Mouse (Mus musculus) G1E (cell line): ENCODE results near the gene Pld4. TPM values are rescaled to one million over a fixed set of nuclear protein-coding genes. Genes with fewer than 3 reads are reported as not detected.

Experiments
- ATAC-seq: 2 replicates; pipeline ENCODE4 v1.8.0; 2016; ENCODE audit warnings: mild to moderate bottlenecking; ENCODE audit not compliant: insufficient number of reproducible peaks, poor library complexity, low FRiP score, severe bottlenecking; ENCODE audit errors: extremely low read depth
- DNase-seq: peaks from one replicate; pipeline ENCODE4 v3.0.0; 2012; ENCODE audit warnings: low spot score
- H3K27me3 ChIP-seq: 2 replicates; pipeline ENCODE4 v1.6.1; 2012; ENCODE audit warnings: mild to moderate bottlenecking, low read length, inconsistent platforms; ENCODE audit not compliant: insufficient read depth
- H3K36me3 ChIP-seq: replicated peaks from 2 replicates; pipeline ENCODE3; 2012; ENCODE audit warnings: mild to moderate bottlenecking, inconsistent platforms
- H3K4me1 ChIP-seq: 2 replicates; pipeline ENCODE4 v1.6.1; 2012; ENCODE audit warnings: low read depth, low read length, inconsistent platforms, mixed read lengths; ENCODE audit not compliant: insufficient read depth
- H3K4me3 ChIP-seq: 2 replicates; pipeline ENCODE4 v1.5.1; 2012; ENCODE audit warnings: low read depth, mild to moderate bottlenecking, inconsistent platforms, low read length, moderate library complexity, mixed read lengths
- H3K9me3 ChIP-seq: replicated peaks from 2 replicates; pipeline ENCODE4 v1.6.1; 2012; ENCODE audit warnings: inconsistent platforms
- CTCF ChIP-seq: IDR thresholded peaks from 2 replicates; pipeline ENCODE4 v1.5.1; 2012; ENCODE audit warnings: low read depth, low read length, inconsistent platforms, mixed read lengths
- GATA1 ChIP-seq: IDR thresholded peaks from 2 replicates; pipeline ENCODE4 v1.6.1; 2012; ENCODE audit warnings: borderline replicate concordance, low read length, inconsistent platforms, mixed read lengths
- GATA2 ChIP-seq: IDR thresholded peaks from 2 replicates; pipeline ENCODE4 v1.6.1; 2012; ENCODE audit warnings: low read depth, low read length, inconsistent platforms, borderline replicate concordance
- POLR2AphosphoS5 ChIP-seq: IDR thresholded peaks from 2 replicates; pipeline ENCODE4 v1.6.1; 2012; ENCODE audit warnings: low read depth, low read length, inconsistent platforms; ENCODE audit not compliant: insufficient replicate concordance
- TAL1 ChIP-seq: conservative IDR thresholded peaks from 2 replicates; pipeline ENCODE4 v1.6.1; 2012; ENCODE audit warnings: low read depth, low read length, inconsistent platforms, mixed read lengths
- polyA plus RNA-seq: library from polyadenylated mRNA; stranded (reverse); fragments of >175 nt; gene quantifications from 2 replicates; pipeline ENCODE4 v1.2.3, GENCODE M21; 2012
- total RNA-seq, 2 experiments: library from RNA; stranded (forward) in 1 of 2; stranded (reverse) in 1 of 2; fragments of 200-1000 nt in 1 of 2; fragments of >200 nt in 1 of 2; fragmentation: Nextera tagmentation in 1 of 2; gene quantifications; 2 replicates each; pipeline ENCODE4 v1.2.3; 2014 to 2017

The Pld4 gene
- total and polyA plus RNA-seq, 3 experiments: 0.89 to 1.0 TPM; not detected in 1

- H3K4me3 ChIP-seq: no peak overlapping the region
- H3K4me1 ChIP-seq: no peaks in the 10 kb centered on the region
- no peak for ATAC-seq
- no peaks in the 10 kb centered on the region for H3K36me3 ChIP-seq
- H3K27me3 ChIP-seq: peaks cover 21% of the 10 kb centered on the region
- TF ChIP-seq POLR2AphosphoS5 (no peak), GATA2 (no peak), GATA1 (no peak), TAL1 (no peak), CTCF (no peak)
- no peak for DNase-seq
- no peaks in the 10 kb centered on the region for H3K9me3 ChIP-seq
Measured at GRCm38 (mm10) chr12:112737081-112737480, 23.4 kb upstream of the Pld4 start.

DNA sequence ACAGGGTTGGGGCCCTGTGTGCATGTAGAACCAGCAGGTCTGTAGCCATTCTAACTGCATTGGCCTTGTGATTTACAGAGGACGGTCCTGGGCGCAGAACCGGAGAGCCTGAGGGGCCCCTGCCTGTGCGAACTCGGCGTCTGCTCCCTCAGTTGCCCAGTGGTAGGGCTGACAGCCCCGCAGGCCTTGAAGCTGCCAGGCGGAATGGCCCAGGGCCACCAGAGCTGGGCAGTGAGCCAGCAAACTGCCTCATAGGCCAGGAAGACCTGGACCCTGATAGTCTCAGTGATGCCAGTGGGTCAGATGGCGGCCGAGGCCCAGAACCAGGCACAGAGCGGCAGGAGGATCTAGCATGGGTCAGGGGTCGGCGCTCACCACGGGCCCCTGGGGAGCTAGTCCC is 22.7 kb upstream of the Pld4 start:
- H3K4me3 ChIP-seq: no peak overlapping the region
- TF ChIP-seq TAL1: no peak
- no peak for TF ChIP-seq CTCF
- no peak for TF ChIP-seq GATA1
- no peak for TF ChIP-seq POLR2AphosphoS5
- no peak for TF ChIP-seq GATA2
- no peak for DNase-seq
- no peaks in the 10 kb centered on the region for H3K4me1 ChIP-seq
- H3K36me3 ChIP-seq: no peaks in the 10 kb centered on the region
- no peak for ATAC-seq
- no peaks in the 10 kb centered on the region for H3K9me3 ChIP-seq
- H3K27me3 ChIP-seq: peaks cover 23% of the 10 kb centered on the region

DNA sequence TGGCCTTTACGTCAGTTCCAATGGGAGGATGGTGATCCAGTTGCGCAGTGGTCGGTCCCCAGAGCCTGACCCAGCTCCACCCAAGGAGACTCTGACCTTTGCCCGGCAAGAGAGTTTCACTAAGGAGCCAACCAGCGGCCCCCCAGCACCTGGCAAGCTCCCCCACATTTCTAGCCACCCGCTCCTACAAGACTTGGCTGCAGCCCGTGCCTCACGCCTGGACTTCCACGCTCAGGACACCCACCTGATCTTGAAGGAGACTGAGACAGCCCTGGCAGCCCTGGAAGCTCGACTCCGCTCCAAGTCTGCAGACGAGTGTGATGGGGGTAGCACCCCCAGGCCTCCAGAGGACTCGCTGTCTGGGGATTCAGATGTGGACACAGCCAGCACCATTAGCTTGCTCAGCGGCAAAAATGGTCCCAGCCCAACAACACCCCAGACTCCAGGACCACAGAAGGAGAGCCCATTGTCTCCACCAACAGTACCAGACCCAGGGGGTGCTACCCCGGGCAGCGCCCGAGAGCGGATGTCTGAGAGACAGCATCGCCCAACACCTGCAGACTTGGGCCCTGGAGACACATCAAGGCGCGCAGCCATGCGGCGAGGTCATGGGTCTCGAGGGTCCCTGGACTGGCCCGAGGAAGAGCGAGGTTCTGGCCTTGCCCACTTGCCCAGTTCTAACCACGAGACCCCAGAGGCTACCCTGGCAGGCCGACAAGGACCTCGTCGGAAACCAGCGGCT is 22.0 kb upstream of the Pld4 start:
- H3K27me3 ChIP-seq: peaks cover 28% of the 10 kb centered on the region
- H3K4me1 ChIP-seq: peaks cover 3% of the 10 kb centered on the region; the same call in 1 of the 2 replicates
- no peak for DNase-seq
- H3K36me3 ChIP-seq: no peaks in the 10 kb centered on the region
- H3K9me3 ChIP-seq: no peaks in the 10 kb centered on the region
- TF ChIP-seq POLR2AphosphoS5 (no peak), GATA1 (no peak), CTCF (no peak), GATA2 (no peak)
- no peak for ATAC-seq
- no peak overlapping the region for H3K4me3 ChIP-seq

DNA sequence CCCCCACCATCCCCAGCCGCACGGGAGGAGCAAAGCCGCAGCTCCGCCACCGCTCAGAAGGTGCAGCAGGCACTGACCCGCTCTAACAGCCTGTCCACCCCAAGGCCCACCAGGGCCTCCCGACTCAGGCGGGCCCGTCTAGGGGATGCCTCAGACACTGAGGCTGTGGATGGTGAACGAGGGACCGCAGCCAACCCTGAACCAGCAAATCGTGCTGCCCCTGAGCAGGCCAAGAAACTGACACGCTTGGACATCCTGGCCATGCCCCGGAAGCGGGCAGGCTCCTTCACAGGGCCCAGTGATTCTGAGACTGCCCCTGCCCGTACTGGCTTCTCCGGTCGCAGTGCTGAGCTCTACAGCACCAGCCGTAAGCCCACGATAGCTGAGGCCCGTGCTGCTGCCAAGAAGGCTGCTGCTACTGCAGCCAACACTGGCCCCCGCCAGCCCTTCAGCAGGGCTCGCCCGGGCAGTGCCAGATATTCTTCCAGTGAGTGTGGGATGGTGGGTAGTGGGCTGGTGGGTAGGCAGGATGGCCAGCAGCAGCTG is 21.4 kb upstream of the Pld4 start:
- no peaks in the 10 kb centered on the region for H3K36me3 ChIP-seq
- H3K27me3 ChIP-seq: peaks cover 28% of the 10 kb centered on the region
- H3K4me1 ChIP-seq: peaks cover 6% of the 10 kb centered on the region
- H3K4me3 ChIP-seq: no peak overlapping the region
- DNase-seq: no peak
- no peak for ATAC-seq
- TF ChIP-seq GATA2 (no peak), GATA1 (no peak), POLR2AphosphoS5 (no peak), CTCF (no peak)
- no peaks in the 10 kb centered on the region for H3K9me3 ChIP-seq

DNA sequence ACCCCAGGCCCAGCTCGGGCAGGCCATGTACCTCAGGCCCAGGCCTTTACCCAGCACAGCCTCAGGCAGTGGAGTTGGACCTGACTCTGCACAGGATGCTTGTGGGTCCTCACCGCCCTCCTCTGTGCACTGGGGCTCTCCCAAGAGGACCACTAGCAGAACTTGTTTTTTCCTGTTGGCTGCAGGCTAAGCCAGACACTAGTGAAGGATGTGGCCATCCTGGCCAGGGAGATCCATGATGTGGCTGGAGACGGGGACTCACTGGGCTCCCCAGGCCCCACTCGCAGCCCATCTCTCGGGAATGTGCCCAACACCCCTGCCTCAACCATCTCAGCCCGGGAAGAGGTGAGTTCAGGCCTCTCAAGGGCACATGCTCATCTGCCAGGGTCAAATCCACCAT is 17.7 kb upstream of the Pld4 start:
- TF ChIP-seq POLR2AphosphoS5 (no peak), GATA2 (no peak), CTCF (no peak), TAL1 (no peak), GATA1 (no peak)
- H3K27me3 ChIP-seq: peaks cover 37% of the 10 kb centered on the region
- peaks cover 6% of the 10 kb centered on the region for H3K4me1 ChIP-seq
- H3K4me3 ChIP-seq: no peak overlapping the region
- ATAC-seq (no peak), DNase-seq (no peak)
- no peaks in the 10 kb centered on the region for H3K9me3 ChIP-seq
- H3K36me3 ChIP-seq: no peaks in the 10 kb centered on the region

GRCm38 (mm10) chr12:112743168-112743975 is 17.1 kb upstream of the Pld4 start:
- no peaks in the 10 kb centered on the region for H3K9me3 ChIP-seq
- TF ChIP-seq POLR2AphosphoS5: no peak
- TF ChIP-seq TAL1: no peak
- TF ChIP-seq CTCF: peak; percentile 83
- no peak for TF ChIP-seq GATA2
- TF ChIP-seq GATA1: no peak
- no peaks in the 10 kb centered on the region for H3K36me3 ChIP-seq
- peaks cover 6% of the 10 kb centered on the region for H3K4me1 ChIP-seq
- H3K27me3 ChIP-seq: peaks cover 37% of the 10 kb centered on the region
- ATAC-seq (peak; percentile 77), DNase-seq (peak; percentile 84)
- H3K4me3 ChIP-seq: no peak overlapping the region
